Mouse (Mus musculus) limb, embryonic 11.5 days (tissue): ENCODE results near the gene Atic. TPM values are rescaled to one million over a fixed set of nuclear protein-coding genes. Genes with fewer than 3 reads are reported as not detected.

ENCODE experiments used
- polyA plus RNA-seq: library from polyadenylated mRNA; unstranded; fragments of >200 nt; fragmentation: Nextera tagmentation; extraction: Ambion mirVana; gene quantifications from 2 replicates; pipeline ENCODE4 v1.2.1, GENCODE M21; 2014

Gene Atic
- polyA plus RNA-seq, 1 experiment from 2014 or later = 61.9 TPM

Other genes with a start within 250 kb of the Atic start
- 0.07 TPM in 1 of 2 replicates, not detected in the other for gene Abca12, start 142.2 kb upstream of the Atic start, polyA plus RNA-seq
- gene Fn1, start 96.0 kb downstream of the Atic start, polyA plus RNA-seq = 157 and 180 TPM in 2 replicates